Mouse (Mus musculus) lung, embryonic 16.5 days (tissue): ENCODE measurements at regions not wholly inside any gene's neighbourhood (a gene's known extent, or its start where the extent isn't known, plus 50 kb on each side); places are given as distances from the start of the nearest gene placed in this dataset.

Experiments
- ATAC-seq: fragments of 200-750 bp; cut with Nextera tagmentation; 2 replicates; pipeline ENCODE4 v1.8.0; 2017; ENCODE audit warnings: low read depth, mild to moderate bottlenecking, moderate library complexity
- H3K27ac ChIP-seq: fragments of 300-500 bp; sonication (generic); 2 replicates; pipeline ENCODE4 v1.5.1; 2014; ENCODE audit warnings: mild to moderate bottlenecking, control low read depth, low read length
- H3K27me3 ChIP-seq: fragments of 300-500 bp; sonication (generic); 2 replicates; pipeline ENCODE4 v1.6.1; 2014; ENCODE audit warnings: low read depth, low read length, mixed read lengths; ENCODE audit not compliant: control insufficient read depth, insufficient read depth
- H3K36me3 ChIP-seq: fragments of 300-500 bp; sonication (generic); 2 replicates; pipeline ENCODE4 v1.6.1; 2014; ENCODE audit warnings: low read length; ENCODE audit not compliant: control insufficient read depth, insufficient read depth
- H3K4me1 ChIP-seq: fragments of 300-500 bp; sonication (generic); replicated peaks from 2 replicates; pipeline ENCODE4 v1.6.1; 2014; ENCODE audit warnings: low read length, mixed read lengths; ENCODE audit not compliant: control insufficient read depth, insufficient read depth
- H3K4me2 ChIP-seq: fragments of 300-500 bp; sonication (generic); 2 replicates; pipeline ENCODE4 v1.6.1; 2014; ENCODE audit warnings: low read depth, low read length, control low read depth
- H3K4me3 ChIP-seq: fragments of 300-500 bp; sonication (generic); 2 replicates; pipeline ENCODE4 v1.5.1; 2014; ENCODE audit warnings: mild to moderate bottlenecking, low read length, control low read depth
- H3K9ac ChIP-seq: fragments of 300-500 bp; sonication (generic); 2 replicates; pipeline ENCODE4 v1.6.1; 2014; ENCODE audit warnings: low read length, control low read depth
- H3K9me3 ChIP-seq: fragments of 300-500 bp; sonication (generic); 2 replicates; pipeline ENCODE4 v1.6.1; 2016; ENCODE audit warnings: low read length; ENCODE audit not compliant: control insufficient read depth
- WGBS: fragments of 180-500 bp; shearing (Covaris S2); extraction: QIAGEN DNeasy Blood & Tissue Kit; methylation state at CpG from one replicate; pipeline ENCODE4 v1.1.7; 2014; 5-methylcytosine and 5-hydroxymethylcytosine counted together

- ATAC-seq: no peak
- no peak overlapping the region for H3K4me2 ChIP-seq
- H3K27me3 ChIP-seq: no peaks in the 10 kb centered on the region
- no peak overlapping the region for H3K9ac ChIP-seq
- H3K4me1 ChIP-seq: no peaks in the 10 kb centered on the region
- no peak overlapping the region for H3K4me3 ChIP-seq
- no peaks in the 10 kb centered on the region for H3K9me3 ChIP-seq
- 85% methylated on average over 3 of the region's 3 CpGs for WGBS
- no peak overlapping the region for H3K27ac ChIP-seq
- H3K36me3 ChIP-seq: no peaks in the 10 kb centered on the region
These were observed 396.3 kb downstream of the Galc start for GRCm38 (mm10) chr12:97862921-97863320.

- no peak overlapping the region for H3K4me2 ChIP-seq
These were observed 422.9 kb downstream of the Galc start for GRCm38 (mm10) chr12:97836202-97836908.

GRCm38 (mm10) chr12:97793364-97794120, 465.7 kb downstream of the Galc start:
- Histone ChIP-seq H3K4me1 (no peaks in the 10 kb centered on the region), H3K4me2 (no peak overlapping the region), H3K9me3 (no peaks in the 10 kb centered on the region), H3K9ac (no peak overlapping the region), H3K4me3 (no peak overlapping the region), H3K27me3 (no peaks in the 10 kb centered on the region), H3K27ac (no peak overlapping the region), H3K36me3 (no peaks in the 10 kb centered on the region)
- 72% methylated on average over 16 of the region's 16 CpGs for WGBS
- no peak for ATAC-seq

More at GRCm38 (mm10) chr12:97836202-97836908, 422.9 kb downstream of the Galc start:
- H3K4me1 ChIP-seq: no peaks in the 10 kb centered on the region
- no peak overlapping the region for H3K4me3 ChIP-seq
- ATAC-seq: no peak
- H3K9ac ChIP-seq: no peak overlapping the region
- H3K9me3 ChIP-seq: no peaks in the 10 kb centered on the region
- 77% methylated on average over 8 of the region's 8 CpGs for WGBS
- no peak overlapping the region for H3K27ac ChIP-seq
- H3K36me3 ChIP-seq: no peaks in the 10 kb centered on the region
- H3K27me3 ChIP-seq: no peaks in the 10 kb centered on the region

- no peak for ATAC-seq
- H3K9me3 ChIP-seq: no peaks in the 10 kb centered on the region
These were observed 475.8 kb downstream of the Galc start for GRCm38 (mm10) chr12:97783476-97783875.

GRCm38 (mm10) chr12:97759116-97759515, 500.1 kb downstream of the Galc start:
- no peaks in the 10 kb centered on the region for H3K4me1 ChIP-seq
- H3K27ac ChIP-seq: no peak overlapping the region
- no peaks in the 10 kb centered on the region for H3K27me3 ChIP-seq
- no peak for ATAC-seq
- no peaks in the 10 kb centered on the region for H3K36me3 ChIP-seq
- no peak overlapping the region for H3K9ac ChIP-seq
- WGBS: 66% methylated on average over 3 of the region's 3 CpGs
- H3K9me3 ChIP-seq: no peaks in the 10 kb centered on the region
- no peak overlapping the region for H3K4me3 ChIP-seq
- H3K4me2 ChIP-seq: no peak overlapping the region

More at GRCm38 (mm10) chr12:97783476-97783875, 475.8 kb downstream of the Galc start:
- WGBS: 76% methylated on average over 3 of the region's 3 CpGs
- no peaks in the 10 kb centered on the region for H3K36me3 ChIP-seq
- no peak overlapping the region for H3K9ac ChIP-seq
- H3K27ac ChIP-seq: no peak overlapping the region
- H3K4me2 ChIP-seq: no peak overlapping the region
- H3K27me3 ChIP-seq: no peaks in the 10 kb centered on the region
- no peak overlapping the region for H3K4me3 ChIP-seq
- no peaks in the 10 kb centered on the region for H3K4me1 ChIP-seq

- Histone ChIP-seq H3K9me3 (no peaks in the 10 kb centered on the region), H3K27ac (no peak overlapping the region), H3K4me2 (no peak overlapping the region), H3K4me3 (no peak overlapping the region), H3K4me1 (no peaks in the 10 kb centered on the region), H3K36me3 (no peaks in the 10 kb centered on the region), H3K9ac (no peak overlapping the region), H3K27me3 (no peaks in the 10 kb centered on the region)
- ATAC-seq: no peak
- WGBS: 48% methylated on average over 2 of the region's 2 CpGs
These were observed 500.6 kb downstream of the Galc start for GRCm38 (mm10) chr12:97758624-97759023.

- no peaks in the 10 kb centered on the region for H3K9me3 ChIP-seq
- H3K4me2 ChIP-seq: no peak overlapping the region
- no peak for ATAC-seq
- no peaks in the 10 kb centered on the region for H3K36me3 ChIP-seq
- H3K4me3 ChIP-seq: no peak overlapping the region
- H3K27ac ChIP-seq: no peak overlapping the region
- H3K9ac ChIP-seq: no peak overlapping the region
- no peaks in the 10 kb centered on the region for H3K27me3 ChIP-seq
- WGBS: 54% methylated on average over 2 of the region's 2 CpGs
- no peaks in the 10 kb centered on the region for H3K4me1 ChIP-seq
These were observed 509.1 kb downstream of the Galc start for GRCm38 (mm10) chr12:97750166-97750565.

GRCm38 (mm10) chr12:97740927-97741326, 518.3 kb downstream of the Galc start:
- Histone ChIP-seq H3K27me3 (no peaks in the 10 kb centered on the region), H3K4me2 (no peak overlapping the region), H3K9me3 (no peaks in the 10 kb centered on the region), H3K4me3 (no peak overlapping the region), H3K4me1 (no peaks in the 10 kb centered on the region), H3K27ac (no peak overlapping the region), H3K36me3 (no peaks in the 10 kb centered on the region), H3K9ac (no peak overlapping the region)
- WGBS: 68% methylated on average over 2 of the region's 2 CpGs
- ATAC-seq: no peak

GRCm38 (mm10) chr12:97732078-97732580, 527.1 kb downstream of the Galc start:
- no peaks in the 10 kb centered on the region for H3K36me3 ChIP-seq
- no peaks in the 10 kb centered on the region for H3K27me3 ChIP-seq
- ATAC-seq: no peak
- no peak overlapping the region for H3K9ac ChIP-seq
- no peaks in the 10 kb centered on the region for H3K9me3 ChIP-seq
- no peak overlapping the region for H3K4me3 ChIP-seq
- no peak overlapping the region for H3K27ac ChIP-seq
- no peak overlapping the region for H3K4me2 ChIP-seq
- 75% methylated on average over 6 of the region's 6 CpGs for WGBS
- no peaks in the 10 kb centered on the region for H3K4me1 ChIP-seq
